Mouse (Mus musculus): Measurements from ENCODE around the gene Rap1gap2. TPM values are rescaled to one million over a fixed set of nuclear protein-coding genes. Genes with fewer than 3 reads are reported as not detected.

The Rap1gap2 gene
- 1.1 and 3.2 TPM in 2 replicates for total RNA-seq (2014; fragmentation: Nextera tagmentation)
- total RNA-seq (2017) = 0.78 and 0.82 TPM in 2 replicates

- peak; percentile 44 for ATAC-seq (replicated peaks; ENCODE audit: poor library complexity, severe bottlenecking)
Measured at GRCm38 (mm10) chr11:74610545-74611176, at the start of gene Rap1gap2. TSS of gene Rap1gap2 (minus strand) at chr11:74610915.

- ATAC-seq (replicated peaks; ENCODE audit: poor library complexity, severe bottlenecking) = no peak
Measured at GRCm38 (mm10) chr11:74660336-74660735, 49.6 kb upstream of the Rap1gap2 start.

- no peak for ATAC-seq (replicated peaks; ENCODE audit: poor library complexity, severe bottlenecking)
Measured at GRCm38 (mm10) chr11:74655941-74656340, 45.2 kb upstream of the Rap1gap2 start.

GRCm38 (mm10) chr11:74653385-74653784, 42.7 kb upstream of the Rap1gap2 start:
- no peak for ATAC-seq (replicated peaks; ENCODE audit: poor library complexity, severe bottlenecking)

GRCm38 (mm10) chr11:74652791-74653191, 42.1 kb upstream of the Rap1gap2 start:
- ATAC-seq (replicated peaks; ENCODE audit: poor library complexity, severe bottlenecking) = no peak

- ATAC-seq (replicated peaks; ENCODE audit: poor library complexity, severe bottlenecking) = no peak
Measured at GRCm38 (mm10) chr11:74650576-74651100, 39.9 kb upstream of the Rap1gap2 start.

- peak; percentile 28 for ATAC-seq (replicated peaks; ENCODE audit: poor library complexity, severe bottlenecking)
Measured at GRCm38 (mm10) chr11:74649647-74650551, 39.2 kb upstream of the Rap1gap2 start.

GRCm38 (mm10) chr11:74649095-74649646, 38.5 kb upstream of the Rap1gap2 start, which contains the start of gene Cluh:
TSS of gene Cluh (plus strand) at chr11:74649495.
- ATAC-seq (replicated peaks; ENCODE audit: poor library complexity, severe bottlenecking) = peak; percentile 77

- ATAC-seq (replicated peaks; ENCODE audit: poor library complexity, severe bottlenecking) = no peak
Measured at GRCm38 (mm10) chr11:74648676-74649075, 38.0 kb upstream of the Rap1gap2 start.

GRCm38 (mm10) chr11:74647966-74648365, 37.3 kb upstream of the Rap1gap2 start:
- peak; percentile 67 for ATAC-seq (replicated peaks; ENCODE audit: poor library complexity, severe bottlenecking)

- ATAC-seq (replicated peaks; ENCODE audit: poor library complexity, severe bottlenecking) = 0 out of 2 replicates have a peak, but pooled peaks have one; percentile 5
Measured at GRCm38 (mm10) chr11:74639628-74640027, 28.9 kb upstream of the Rap1gap2 start.

- no peak for ATAC-seq (replicated peaks; ENCODE audit: poor library complexity, severe bottlenecking)
Measured at GRCm38 (mm10) chr11:74638791-74639411, 28.2 kb upstream of the Rap1gap2 start.

GRCm38 (mm10) chr11:74637971-74638790, 27.5 kb upstream of the Rap1gap2 start:
- ATAC-seq (replicated peaks; ENCODE audit: poor library complexity, severe bottlenecking) = peak; percentile 74

- ATAC-seq (replicated peaks; ENCODE audit: poor library complexity, severe bottlenecking) = no peak
Measured at GRCm38 (mm10) chr11:74637486-74637885, 26.8 kb upstream of the Rap1gap2 start.

- ATAC-seq (replicated peaks; ENCODE audit: poor library complexity, severe bottlenecking) = peak; percentile 78
Measured at GRCm38 (mm10) chr11:74634490-74635275, 24.0 kb upstream of the Rap1gap2 start.

- no peak for ATAC-seq (replicated peaks; ENCODE audit: poor library complexity, severe bottlenecking)
Measured at GRCm38 (mm10) chr11:74631880-74632789, 21.4 kb upstream of the Rap1gap2 start.

- no peak for ATAC-seq (replicated peaks; ENCODE audit: poor library complexity, severe bottlenecking)
Measured at GRCm38 (mm10) chr11:74627481-74627880, 16.8 kb upstream of the Rap1gap2 start.

GRCm38 (mm10) chr11:74625333-74625732, 14.6 kb upstream of the Rap1gap2 start:
- ATAC-seq (replicated peaks; ENCODE audit: poor library complexity, severe bottlenecking) = peak; percentile 86

All from granulocyte monocyte progenitor cell, adult 5-6 weeks (primary cell).